Mouse (Mus musculus): ENCODE results near the gene Ezr.
A peak's percentile ranks its signal among the peaks of the same experiment; 100 is the strongest.

Ezr gene

DNA sequence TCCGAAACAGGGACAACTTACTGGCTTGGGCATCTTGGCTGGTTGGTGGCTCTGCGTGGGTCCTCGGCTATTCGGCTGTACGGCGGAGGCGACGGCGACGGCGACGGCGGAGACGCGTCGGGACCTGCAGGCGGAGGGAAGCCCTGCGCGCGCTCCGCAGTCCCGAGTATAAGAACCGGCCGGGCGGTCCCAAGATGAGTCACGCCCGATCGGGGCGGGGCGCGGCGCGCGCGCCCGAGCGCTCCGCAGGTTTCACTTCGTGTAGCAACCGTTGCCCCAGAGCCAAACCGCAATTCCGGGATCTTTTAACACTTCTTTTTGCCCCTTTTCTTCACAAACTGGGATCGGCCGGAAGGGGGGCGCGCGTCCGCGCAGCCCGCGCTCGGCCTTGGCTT lies at the start of gene Ezr:
Gene Ezr (minus strand): TSS at position 174 of the 395 bp plus-strand sequence.
- DNase-seq (ENCODE audit: extremely low spot score, low read depth, low spot score) = no peak

DNA sequence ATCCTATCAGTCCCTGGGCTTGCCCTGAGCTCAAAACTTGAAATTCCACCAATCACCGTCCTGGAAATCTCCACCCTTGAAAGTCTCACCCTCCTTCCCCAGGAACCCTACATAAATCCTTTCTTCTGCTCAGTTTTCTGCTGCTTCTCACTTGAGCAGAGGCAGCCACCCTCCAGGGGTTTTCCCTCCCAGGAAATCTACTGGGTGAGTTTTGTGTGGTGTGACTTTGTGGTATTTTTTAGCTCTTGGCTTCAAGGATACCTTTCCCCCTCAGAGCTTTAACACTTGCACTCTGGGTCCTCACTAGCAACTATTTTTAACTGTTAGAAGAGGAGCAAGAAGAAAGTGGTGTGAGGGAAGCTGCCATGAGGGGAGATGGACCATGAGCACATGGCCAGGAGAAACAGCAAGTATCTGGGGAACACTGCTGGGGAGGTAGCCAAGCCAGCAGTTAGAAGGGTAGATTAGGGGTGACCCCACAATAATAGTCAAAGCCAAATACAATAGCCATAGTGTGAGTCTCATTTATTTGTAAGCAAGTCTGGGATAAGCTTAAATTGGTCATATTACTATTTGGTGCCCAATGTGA lies 47.5 kb upstream of the Ezr start:
- DNase-seq (ENCODE audit: extremely low spot score, low read depth, low spot score) = no peak

DNA sequence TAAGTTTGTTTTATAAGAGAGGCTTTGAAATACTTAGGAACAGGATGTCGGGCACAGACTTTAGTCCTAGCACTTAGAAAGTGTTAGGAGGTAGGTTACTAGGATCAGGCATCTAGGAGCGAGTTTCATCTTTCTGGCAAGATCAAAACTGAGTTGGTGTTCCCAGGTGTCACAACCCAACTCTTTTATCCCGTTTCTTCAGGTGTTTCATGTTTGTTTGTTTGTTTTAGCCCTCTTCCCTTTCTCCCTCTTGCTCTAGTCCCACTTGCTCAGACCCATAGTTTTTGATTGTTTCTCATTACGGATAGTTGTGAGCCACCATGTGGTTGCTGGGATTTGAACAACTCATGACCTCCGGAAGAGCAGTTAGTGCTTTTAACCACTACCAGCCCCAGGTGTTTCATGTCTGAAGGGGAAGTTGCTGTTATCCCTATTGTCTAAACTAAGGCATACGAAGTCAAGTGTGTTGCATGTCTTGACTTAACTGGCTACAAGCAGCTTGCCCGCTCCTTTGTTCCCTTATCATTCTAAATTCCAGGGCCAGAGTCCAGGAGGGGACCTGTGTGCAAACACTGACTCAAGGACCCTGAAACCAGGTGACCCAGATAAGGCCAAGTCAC lies 46.1 kb upstream of the Ezr start:
- DNase-seq (ENCODE audit: extremely low spot score, low read depth, low spot score) = no peak

DNA sequence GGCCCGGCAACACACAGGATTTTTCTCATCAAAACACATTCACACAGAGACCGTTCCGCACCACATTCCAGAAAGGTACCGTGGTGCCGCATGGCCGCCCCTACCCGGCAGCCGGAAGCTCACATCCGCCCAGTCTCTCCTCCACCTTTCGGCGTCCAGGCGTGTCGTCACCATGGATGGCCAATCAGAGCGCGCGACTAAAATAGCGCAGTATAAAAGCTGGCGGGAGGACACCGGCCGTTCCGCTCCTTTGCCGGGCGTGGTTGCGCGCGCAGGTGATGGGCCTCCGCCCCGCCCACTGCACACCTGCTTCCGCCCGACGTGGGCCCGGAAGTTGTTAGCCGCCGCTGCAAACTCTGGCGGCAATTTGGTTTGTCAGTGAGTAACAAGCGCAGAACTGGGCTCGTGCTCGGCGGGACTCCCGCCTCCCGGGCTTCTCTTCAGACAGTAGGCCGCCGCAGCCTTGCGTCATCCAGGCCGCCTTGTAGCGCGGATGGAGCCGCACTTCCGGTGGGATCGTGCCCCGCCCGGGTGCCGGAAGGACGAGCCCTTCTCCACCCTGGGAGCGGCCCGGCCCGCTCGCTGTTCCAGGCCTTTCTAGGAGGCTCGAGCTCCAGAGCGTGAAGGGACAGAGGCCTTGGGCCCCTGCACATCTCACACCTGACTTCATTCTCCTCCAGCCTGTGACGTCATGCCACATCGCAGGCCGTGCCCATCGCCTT lies 45.3 kb upstream of the Ezr start:
- DNase-seq (ENCODE audit: extremely low spot score, low read depth, low spot score) = peak; percentile 81

DNA sequence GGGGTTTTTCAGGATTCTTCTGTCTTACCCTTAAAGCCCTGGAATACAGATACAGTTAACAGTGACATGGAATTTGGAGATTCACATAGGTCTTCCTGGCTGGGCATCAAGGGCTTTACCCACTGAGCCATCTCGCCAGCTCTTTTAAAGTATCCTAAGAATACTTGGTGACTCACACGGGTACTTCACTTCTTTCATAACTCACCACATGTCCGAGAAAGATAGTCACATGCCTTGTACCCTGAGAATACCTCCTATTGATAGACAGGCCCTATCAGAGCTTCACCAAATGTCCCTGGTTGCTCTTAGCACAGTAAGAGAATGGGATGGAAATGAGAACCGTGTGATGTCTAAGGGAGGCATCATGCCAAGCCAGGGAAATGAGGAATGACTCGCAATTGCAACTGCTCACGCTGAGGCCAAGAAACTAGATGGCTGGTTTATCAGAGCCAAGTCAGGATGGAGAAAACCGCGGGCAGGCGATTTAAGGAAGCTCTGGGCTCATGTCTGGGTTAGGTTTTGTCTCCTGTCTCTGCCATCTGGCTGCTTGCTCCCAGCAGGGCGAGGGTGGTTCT lies 44.7 kb upstream of the Ezr start:
- DNase-seq (ENCODE audit: extremely low spot score, low read depth, low spot score) = no peak

DNA sequence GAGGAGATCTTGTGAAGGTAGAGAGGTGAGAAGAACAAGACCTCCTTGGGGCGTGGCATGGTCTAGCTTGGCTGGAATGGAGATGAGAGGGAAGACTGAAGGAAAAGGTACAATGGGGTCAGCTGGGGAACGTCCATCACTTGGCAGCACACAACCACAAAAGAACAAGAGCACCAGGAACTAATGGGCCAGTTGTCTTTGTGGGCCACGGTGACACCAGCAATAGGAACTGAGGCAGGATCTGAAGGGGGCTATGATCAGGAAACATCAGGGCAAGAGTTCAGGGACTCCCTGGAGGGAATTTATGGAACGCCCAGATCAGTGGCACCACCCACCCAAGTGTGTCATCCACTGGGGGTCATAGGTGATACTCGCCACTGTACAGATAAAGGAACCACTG lies 34.2 kb upstream of the Ezr start:
- no peak for DNase-seq (ENCODE audit: extremely low spot score, low read depth, low spot score)

DNA sequence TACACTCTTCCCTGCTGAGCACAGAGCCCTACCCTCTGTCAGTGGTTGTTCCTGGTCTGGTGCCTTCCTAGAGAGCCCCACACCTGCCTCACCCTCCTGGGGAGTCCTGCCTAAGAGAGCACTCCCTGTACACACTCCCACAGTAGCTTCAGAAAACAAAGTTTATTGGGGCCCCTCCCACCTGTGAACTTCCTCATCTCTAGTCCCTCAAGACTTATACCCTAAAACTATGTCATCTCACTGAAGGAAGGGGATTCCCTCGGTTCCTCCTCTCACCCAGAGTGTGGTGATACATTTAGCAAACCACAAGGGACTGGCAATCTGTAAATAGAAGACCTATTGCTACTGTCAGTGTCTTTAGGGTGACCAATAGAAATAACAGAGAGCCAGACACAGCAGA lies 33.6 kb upstream of the Ezr start:
- no peak for DNase-seq (ENCODE audit: extremely low spot score, low read depth, low spot score)

DNA sequence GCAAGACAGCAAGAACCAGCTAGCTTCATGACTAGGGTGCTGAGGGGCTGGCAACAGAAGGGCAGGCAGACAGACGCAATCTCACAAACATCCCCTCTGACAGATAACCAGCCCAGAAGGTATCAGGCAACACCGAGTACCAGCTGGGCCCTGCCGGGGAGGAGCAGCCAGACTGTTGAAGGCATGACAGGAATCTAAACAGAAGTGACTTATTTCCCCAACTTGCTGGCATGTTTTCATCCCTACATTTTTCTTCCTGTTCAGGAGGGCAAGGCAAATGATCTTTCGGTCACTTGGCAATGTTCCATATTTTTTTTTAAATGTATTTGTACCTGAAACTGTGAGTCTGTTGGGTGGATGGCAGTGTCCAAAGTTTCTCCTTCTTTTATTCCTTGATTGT lies 32.1 kb upstream of the Ezr start:
- DNase-seq (ENCODE audit: extremely low spot score, low read depth, low spot score) = no peak

DNA sequence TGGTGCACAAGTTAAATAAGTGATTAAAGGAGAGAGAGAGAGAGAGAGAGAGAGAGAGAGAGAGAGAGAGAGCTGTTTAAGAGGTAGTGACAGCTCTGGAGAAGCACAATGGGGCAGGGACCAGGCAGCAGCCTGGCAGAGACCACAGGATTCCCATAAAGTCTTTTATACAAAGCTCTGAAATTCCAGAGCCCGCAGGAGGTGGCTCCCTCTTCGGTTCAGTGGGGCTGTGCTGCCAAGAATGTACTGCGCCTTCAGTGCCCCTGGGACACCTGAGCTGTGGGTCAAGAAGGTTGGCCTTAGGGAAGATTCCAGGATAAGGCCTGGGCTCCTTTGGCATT lies 30.2 kb upstream of the Ezr start:
- no peak for DNase-seq (ENCODE audit: extremely low spot score, low read depth, low spot score)

DNA sequence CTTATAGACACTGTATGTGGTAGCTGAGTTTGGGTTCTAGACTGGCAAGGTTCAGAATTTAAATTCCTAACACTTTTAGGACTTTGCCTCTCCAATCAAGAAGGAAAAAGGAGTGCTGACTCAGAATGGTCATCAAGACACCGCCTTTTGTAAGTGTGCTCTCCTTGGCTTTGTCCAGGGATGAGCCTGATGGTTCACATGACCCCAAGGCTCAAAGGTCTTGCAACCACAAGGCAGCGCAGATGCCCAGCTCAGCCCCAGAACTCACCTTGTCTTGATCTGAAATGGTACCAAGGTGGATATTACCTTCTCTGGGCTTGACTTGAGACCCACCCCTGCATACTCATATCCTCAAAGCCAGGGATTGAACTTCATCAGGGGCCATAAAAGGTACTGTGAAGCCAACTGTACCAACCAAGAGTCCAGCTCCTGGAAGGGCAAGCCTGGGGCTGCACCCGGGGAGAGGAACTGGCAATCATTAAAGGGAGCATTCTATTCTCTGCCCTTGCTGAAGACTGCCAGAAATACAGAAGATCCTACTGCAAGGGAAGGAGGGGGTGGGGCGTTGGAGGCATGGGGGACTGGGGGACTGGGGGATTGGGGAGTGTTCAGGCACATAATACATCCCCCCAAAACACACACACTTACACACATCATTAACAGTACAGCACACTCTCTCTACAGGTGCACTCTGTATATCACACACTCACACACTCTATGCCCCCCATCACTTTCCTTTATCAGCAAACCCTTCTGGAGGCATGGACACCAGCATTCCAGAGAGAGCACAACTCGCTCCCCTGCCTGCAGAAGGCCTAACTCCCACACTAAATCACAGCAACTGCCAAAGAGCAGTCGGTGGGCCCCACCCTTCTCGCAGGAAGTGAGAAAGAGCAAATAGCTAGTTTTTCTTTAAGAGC lies 29.6 kb upstream of the Ezr start:
- DNase-seq (ENCODE audit: extremely low spot score, low read depth, low spot score) = no peak

DNA sequence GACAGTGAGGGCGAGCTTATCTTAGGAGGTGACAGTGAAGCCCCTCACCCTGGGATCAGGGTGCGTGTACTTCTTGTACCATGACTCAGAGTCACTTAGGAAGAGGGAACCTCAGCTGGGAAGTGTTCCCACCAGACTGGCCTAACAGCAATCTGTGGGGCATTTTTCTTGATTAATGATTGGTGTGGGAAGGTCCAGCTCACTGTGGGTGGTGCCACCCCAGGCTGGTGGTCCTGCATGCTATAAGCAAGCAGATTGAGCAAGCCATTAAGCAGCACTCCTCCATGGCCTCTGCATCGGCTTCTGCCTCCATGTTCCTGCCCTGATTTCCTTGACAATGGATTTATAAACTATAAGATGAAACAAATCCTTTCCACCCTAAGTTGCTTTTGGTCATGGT lies 26.7 kb upstream of the Ezr start:
- no peak for DNase-seq (ENCODE audit: extremely low spot score, low read depth, low spot score)

DNA sequence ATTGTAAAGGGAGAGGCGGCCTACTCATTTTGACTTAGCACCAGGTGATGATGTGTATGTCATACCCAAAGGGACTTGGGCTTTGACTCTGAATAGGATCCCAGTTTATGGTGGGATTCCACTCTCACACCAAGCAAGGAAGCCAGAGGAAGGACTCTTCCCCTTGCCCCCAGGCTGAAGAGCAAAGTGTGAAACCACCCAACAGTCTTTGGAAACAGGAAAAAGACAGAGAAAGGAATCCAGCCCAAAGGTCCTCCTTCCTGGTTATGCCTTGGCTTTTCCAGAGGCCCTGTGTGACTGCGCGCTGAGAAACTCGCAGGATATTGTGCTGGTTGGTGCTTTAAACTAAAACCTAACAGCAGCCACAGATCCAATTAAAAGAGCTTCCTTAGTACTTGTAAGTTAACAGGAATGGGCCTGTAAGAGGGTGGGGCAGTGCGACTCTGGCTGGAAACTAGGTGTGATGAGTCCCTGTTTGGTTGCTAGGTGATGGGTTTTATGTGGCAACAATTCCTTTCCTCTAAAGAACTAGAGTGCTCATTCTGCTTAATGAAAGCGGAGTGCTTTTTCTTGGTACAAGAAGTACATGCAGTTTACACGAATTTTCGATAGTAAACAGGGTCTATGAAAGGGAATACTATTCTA lies 26.1 kb upstream of the Ezr start:
- DNase-seq (ENCODE audit: extremely low spot score, low read depth, low spot score) = no peak

DNA sequence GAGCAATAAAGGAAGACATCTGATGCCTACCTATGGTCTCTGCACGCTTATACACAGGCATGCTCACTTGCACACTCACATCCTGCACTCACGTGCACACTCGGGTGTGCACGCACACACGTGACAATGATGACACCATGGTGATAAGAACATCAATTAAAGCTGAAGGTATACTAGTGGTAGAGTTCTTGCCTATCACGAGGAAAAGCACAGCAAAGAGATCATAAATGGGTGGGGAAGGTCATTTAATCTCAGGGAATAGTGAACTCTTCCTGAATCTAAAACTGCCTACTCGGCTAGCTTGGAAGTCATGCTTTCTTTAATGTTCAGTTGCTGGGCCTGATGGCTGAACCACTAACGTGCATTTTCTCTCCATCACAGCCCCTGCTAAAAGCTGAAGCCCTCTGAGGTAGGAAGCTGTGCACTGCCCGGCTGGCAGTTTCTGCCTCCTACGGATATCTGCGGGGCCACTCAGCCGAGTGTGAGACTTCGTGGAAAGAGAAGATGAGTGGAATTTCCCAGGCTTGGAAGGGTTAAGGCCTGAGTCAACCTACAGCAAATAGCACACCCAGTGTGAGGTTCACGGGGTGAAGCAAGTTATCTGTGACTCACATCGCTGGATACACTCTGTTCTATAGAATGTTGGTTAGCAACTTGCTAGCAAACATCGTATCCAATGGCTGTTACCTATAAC lies 25.4 kb upstream of the Ezr start:
- no peak for DNase-seq (ENCODE audit: extremely low spot score, low read depth, low spot score)

DNA sequence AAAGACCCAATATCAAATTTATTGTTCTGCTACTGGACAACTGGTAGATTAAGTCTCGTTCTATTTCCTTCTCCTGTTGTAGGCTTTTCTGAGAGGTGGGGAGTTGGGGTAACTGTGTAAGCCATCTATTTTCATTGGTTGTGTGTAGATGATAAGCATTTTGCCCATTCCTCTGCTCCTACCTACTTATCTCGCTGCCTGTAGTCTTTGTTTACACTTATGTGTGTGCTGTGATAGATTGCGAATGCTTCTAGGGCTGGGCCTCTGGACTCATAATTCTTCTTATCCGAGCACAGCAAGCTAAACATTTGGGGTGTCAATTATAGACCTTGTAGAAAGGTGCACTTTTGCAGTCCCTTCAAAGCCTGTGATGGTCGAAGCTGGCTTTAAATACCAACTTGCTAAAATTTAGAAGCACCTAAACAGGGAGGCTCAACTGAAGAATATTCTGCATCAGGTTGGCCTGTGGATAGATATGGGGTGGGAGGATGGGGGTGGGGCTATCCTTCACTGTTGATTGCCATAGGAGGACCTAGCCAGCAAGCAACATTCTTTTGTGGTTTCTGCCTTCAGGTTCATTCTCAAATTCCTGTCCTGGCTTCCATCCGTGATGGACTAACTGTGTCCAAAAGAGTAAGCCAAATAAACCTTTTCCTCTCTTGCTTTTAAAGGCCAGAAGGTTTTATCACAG lies 22.4 kb upstream of the Ezr start:
- no peak for DNase-seq (ENCODE audit: extremely low spot score, low read depth, low spot score)

DNA sequence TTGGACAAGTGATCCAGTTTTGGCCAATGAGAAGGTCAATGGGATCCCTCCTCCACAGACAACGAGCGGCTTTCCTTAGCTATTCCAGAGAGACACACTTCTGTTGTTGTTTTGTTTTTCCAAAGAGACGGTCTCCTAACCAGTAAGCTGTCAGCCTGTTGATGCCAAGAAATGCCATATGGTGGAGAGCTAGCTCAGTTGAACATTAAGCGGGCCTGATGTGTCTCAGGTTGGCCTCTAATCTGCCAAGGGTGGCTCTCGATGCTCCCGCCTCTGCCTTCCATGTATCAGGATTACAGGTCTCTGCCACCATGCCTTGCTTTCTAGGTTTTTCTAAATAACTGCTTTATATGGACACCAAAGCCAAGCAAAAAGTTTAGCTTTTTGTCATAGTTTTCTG lies 21.5 kb upstream of the Ezr start:
- no peak for DNase-seq (ENCODE audit: extremely low spot score, low read depth, low spot score)

DNA sequence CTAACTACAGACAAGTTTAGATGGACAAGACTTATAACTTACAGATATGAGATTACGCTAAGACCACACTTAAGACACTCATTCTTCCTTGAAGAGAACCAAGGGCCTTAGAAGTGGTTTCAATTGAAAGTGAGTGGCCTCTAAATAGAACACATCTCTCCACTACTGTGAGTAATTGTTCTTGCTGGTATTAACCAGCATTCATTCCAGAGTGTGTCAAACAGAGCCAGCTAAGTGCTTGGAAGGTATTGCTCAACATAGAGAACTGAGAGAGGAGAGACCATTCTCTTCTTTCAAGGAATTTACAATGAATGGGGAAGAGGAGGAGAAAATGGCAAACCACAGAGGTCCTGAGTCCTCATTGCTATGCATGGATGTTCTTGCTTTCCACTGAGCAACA lies 21.0 kb upstream of the Ezr start:
- DNase-seq (ENCODE audit: extremely low spot score, low read depth, low spot score) = no peak

DNA sequence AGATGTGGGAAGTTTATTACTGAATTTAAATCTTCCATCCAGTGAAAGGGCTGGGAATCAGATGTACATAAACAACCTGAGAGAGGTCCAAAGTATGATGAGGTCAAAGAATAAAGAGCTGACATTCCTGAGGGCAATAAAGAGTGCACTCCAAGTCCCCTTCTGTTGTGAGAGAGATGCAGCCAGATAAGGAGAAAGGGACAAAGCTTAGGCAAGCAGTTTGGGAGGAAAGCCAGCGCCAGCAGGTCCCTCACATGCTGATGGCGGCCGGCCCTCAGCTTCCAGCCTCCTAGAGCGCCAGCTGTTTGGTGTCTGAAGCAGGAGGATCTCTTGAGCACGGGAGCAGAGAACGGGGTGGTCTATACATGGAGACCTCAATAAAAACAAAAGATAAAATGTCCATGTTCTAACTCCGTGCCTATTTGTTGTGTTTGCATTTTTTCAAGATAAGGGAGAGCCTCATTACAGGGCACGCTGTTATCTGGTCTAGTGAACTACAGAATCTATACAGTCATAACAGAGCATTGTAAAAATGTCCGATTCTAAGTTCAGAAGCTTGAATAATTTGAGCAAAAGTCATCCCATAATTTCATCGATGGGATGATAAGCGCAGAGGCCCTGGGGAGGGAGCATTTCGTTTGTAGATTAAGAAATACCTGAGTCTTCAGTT lies 15.9 kb upstream of the Ezr start:
- DNase-seq (ENCODE audit: extremely low spot score, low read depth, low spot score) = no peak

DNA sequence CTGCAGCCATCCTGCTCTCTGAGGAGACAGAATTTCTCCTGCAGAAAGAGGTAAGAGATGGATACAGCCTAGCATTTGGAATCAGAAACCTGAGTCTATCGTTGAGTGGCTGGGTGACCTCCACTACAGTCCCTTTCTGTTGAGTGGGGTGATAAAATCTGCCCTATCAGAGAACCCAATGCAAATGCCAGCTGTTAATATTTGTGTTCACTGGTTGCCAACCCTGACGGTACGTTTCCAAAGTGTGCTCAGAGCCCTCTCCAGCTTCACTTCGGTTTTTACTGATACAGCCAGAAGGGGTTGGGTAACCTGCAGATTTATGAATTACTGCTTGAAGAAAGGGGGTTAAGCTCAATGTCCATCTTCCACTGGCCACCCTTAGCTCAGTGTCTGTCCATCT lies 14.9 kb upstream of the Ezr start:
- no peak for DNase-seq (ENCODE audit: extremely low spot score, low read depth, low spot score)

DNA sequence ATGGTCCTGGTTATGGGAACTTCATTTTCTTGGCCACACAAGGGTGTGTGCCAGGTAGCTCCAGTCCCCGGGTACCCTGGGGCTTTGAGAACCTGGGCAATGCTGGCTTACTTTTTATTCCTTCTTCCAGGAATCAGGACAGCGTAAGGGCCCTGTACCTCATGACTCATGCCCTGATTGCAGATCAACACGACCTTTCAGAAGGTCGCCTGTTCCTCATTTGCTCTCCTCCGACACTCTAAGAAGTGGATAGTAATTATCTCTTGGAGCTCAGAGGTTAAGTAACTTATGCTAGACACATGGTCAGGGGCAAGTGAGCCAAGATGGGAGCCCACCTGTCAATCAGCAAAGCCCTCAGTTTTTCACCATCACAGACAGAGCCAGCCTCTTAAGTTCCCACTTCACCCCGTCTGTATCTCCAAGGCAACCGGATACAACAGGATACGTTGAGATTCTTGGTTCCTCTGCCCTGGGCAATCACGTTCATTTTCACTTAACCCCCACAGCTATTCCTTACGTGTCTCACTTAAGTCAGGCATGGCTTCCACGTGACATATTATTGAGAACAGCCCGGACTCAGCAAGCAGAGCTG lies 11.7 kb upstream of the Ezr start:
- no peak for DNase-seq (ENCODE audit: extremely low spot score, low read depth, low spot score)

Data from hindlimb bud, embryonic 11.5 days (tissue).